Mouse (Mus musculus) testis, adult 2 months (tissue): ENCODE data around the gene Fpr3. TPM values are rescaled to one million over a fixed set of nuclear protein-coding genes. Genes with fewer than 3 reads are reported as not detected.
"Not testable (repeated sequence)": the region's sequence is repeated elsewhere in the genome, so short reads cannot be mapped to it uniquely, and the experiment has no call there.

Experiments used
- H3K27ac ChIP-seq: fragments of 200-500 bp; 2 replicates; pipeline ENCODE4 v1.5.1; 2012; ENCODE audit warnings: low read depth, low read length; ENCODE audit not compliant: control insufficient read depth, insufficient read depth
- H3K27me3 ChIP-seq: fragments of 200-500 bp; 2 replicates; pipeline ENCODE4 v1.6.1; 2012; ENCODE audit warnings: mild to moderate bottlenecking, low read length, moderate library complexity; ENCODE audit not compliant: control insufficient read depth, insufficient read depth
- H3K36me3 ChIP-seq: fragments of 200-500 bp; 2 replicates; pipeline ENCODE4 v1.6.1; 2012; ENCODE audit warnings: mild to moderate bottlenecking, low read length; ENCODE audit not compliant: control insufficient read depth, insufficient read depth
- H3K4me1 ChIP-seq: fragments of 200-500 bp; 2 replicates; pipeline ENCODE4 v1.6.1; 2012; ENCODE audit warnings: low read length; ENCODE audit not compliant: control insufficient read depth, insufficient read depth
- H3K4me3 ChIP-seq: fragments of 200-500 bp; 2 replicates; pipeline ENCODE4 v1.5.1; 2012; ENCODE audit warnings: low read depth, mild to moderate bottlenecking, low read length, moderate library complexity, mixed read lengths; ENCODE audit not compliant: control insufficient read depth
- CTCF ChIP-seq: fragments of 200-500 bp; IDR thresholded peaks from 2 replicates; pipeline ENCODE4 v1.5.1; 2012; ENCODE audit warnings: low read depth, mild to moderate bottlenecking, inconsistent platforms, low read length, moderate library complexity; ENCODE audit not compliant: control insufficient read depth, insufficient read depth, insufficient replicate concordance
- POLR2A ChIP-seq: fragments of 200-500 bp; IDR thresholded peaks from 2 replicates; pipeline ENCODE4 v1.6.1; 2012; ENCODE audit warnings: low read depth, mild to moderate bottlenecking, inconsistent platforms, low read length, moderate library complexity; ENCODE audit not compliant: control insufficient read depth
- polyA plus RNA-seq: library from polyadenylated mRNA; depleted of rRNA; stranded (reverse); fragments of >200 nt; gene quantifications from 2 replicates; pipeline ENCODE4 v1.2.3, GENCODE M21; 2012; rRNA removed

Fpr3 gene
- polyA plus RNA-seq, 1 experiment = not detected

- H3K27ac ChIP-seq = no peak overlapping the region
- H3K4me3 ChIP-seq = no peak overlapping the region
- no peak for TF ChIP-seq POLR2A
- no peak for TF ChIP-seq CTCF
- H3K27me3 ChIP-seq = no peaks in the 10 kb centered on the region
- no peaks in the 10 kb centered on the region for H3K4me1 ChIP-seq
- no peaks in the 10 kb centered on the region for H3K36me3 ChIP-seq
These were observed 30.1 kb downstream of the Fpr3 start for GRCm38 (mm10) chr17:17917782-17918181.

- Histone ChIP-seq H3K4me1 (no peaks in the 10 kb centered on the region), H3K27me3 (no peaks in the 10 kb centered on the region), H3K27ac (no peak overlapping the region), H3K36me3 (no peaks in the 10 kb centered on the region), H3K4me3 (no peak overlapping the region)
- TF ChIP-seq POLR2A (no peak), CTCF (no peak)
These were observed 85.8 kb downstream of the Fpr3 start for GRCm38 (mm10) chr17:17973443-17973842.

- not testable (repeated sequence) for H3K4me3 ChIP-seq, H3K27me3 ChIP-seq, H3K36me3 ChIP-seq, H3K27ac ChIP-seq, H3K4me1 ChIP-seq
These were observed 93.6 kb downstream of the Fpr3 start for GRCm38 (mm10) chr17:17981232-17981631.

DNA sequence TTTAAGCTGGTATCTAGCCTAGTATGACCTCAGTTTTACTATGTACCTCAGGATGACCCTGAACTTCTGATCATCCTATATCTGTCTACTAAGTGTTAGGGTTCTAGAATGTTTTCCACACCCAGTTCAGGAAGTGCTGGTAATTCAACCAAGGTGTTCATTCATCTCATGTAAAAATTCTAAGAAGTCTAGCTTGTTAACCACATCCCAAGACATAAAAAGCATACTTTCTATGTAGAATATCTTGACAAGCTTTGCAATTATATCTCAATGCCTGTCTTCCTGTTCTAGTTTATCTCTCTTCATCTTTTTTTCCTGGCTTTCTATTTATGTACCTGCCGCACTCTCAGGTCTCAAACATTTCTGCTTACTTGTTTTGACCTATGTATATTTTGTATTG is 117.1 kb downstream of the Fpr3 start:
- H3K27me3 ChIP-seq = no peaks in the 10 kb centered on the region
- no peaks in the 10 kb centered on the region for H3K36me3 ChIP-seq
- no peak overlapping the region for H3K27ac ChIP-seq
- no peak for TF ChIP-seq POLR2A
- TF ChIP-seq CTCF = no peak
- H3K4me3 ChIP-seq = no peak overlapping the region
- H3K4me1 ChIP-seq = no peaks in the 10 kb centered on the region

Other genes starting within 250 kb of the Fpr3 start
- 0.05 TPM in 2 replicates for gene Vmn2r90, start 184.1 kb upstream of the Fpr3 start, polyA plus RNA-seq
- 148 and 156 TPM in 2 replicates for gene Spaca6, start 60.7 kb upstream of the Fpr3 start, polyA plus RNA-seq
- gene Has1, start 32.6 kb upstream of the Fpr3 start, polyA plus RNA-seq = not detected in 2 replicates
- not detected in 2 replicates for gene Fpr1, start 3.9 kb upstream of the Fpr3 start, polyA plus RNA-seq
- not detected in 2 replicates for gene Fpr2, start within 50 bp of the Fpr3 start, polyA plus RNA-seq
- not detected in 2 replicates for gene Fpr-rs4, start 133.9 kb downstream of the Fpr3 start, polyA plus RNA-seq
- not detected in 2 replicates for gene Vmn2r124, start 161.6 kb downstream of the Fpr3 start, polyA plus RNA-seq
- gene Vmn2r91, start 197.2 kb downstream of the Fpr3 start, polyA plus RNA-seq = not detected in 2 replicates